Mouse (Mus musculus): ENCODE data around the gene Cep295.
"Not testable (repeated sequence)": the region's sequence is repeated elsewhere in the genome, so short reads cannot be mapped to it uniquely, and the experiment has no call there.

Gene Cep295

DNA sequence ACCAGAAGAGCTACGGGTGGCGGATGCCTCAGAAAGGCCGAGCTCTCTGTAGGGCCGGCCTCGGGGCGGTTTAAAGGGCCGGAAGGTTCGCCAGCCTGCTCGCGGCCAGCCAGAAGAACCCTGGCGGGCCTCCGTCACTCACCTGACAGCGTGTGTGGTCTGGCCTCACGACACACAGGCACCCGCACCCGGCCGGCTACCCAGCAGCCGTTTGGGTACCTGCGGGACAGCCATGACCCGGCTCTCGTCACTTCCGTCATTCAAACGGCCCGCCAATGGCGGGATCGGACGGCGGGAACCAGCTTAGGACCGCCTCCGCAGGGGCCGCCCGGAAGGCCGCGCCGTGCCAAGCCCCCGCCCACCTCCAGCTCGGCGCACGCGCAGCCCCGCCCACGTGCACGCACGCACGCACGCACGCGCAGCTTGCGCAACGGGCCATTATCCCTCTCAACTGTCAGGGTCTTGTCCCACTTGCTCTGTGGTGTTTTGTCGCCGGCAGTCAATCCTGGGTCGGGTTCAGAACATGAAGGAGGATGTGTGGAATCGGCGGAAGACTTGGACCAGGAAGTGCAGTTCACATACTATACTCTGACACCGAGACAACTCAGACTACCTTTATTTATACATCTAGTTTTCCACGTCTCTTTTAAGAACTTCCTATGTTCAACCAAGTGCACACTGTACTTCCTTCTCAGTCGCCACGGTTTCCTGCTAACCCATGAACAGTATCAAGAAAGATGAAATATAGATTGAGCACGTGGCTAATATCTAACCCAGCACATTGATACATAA, at the start of gene Cep295:
Gene Cep295, minus strand, starts transcription at position 305 of the 792 bp plus-strand sequence.
- peak; percentile 95 for DNase-seq (ENCODE audit: low read depth)

DNA sequence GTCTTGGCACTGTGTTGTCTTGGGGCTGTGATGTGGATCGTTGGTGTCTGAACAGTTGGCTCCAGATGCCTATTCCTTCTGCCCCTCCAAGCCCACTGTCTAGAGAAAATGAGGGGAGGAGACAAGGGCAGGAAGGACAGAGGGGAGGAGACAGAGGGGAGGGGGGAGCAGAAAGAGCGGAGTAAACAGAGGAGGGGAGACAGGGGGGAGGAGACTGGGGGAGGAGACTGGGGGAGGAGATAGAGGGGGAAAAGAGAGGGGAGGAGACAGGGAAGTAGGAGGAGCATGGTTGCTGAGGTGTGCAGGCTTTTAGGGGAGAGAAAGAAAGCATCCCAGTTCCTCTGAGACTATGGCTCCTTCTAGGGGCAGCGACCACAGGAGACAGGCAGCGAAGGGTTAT, 40.0 kb upstream of the Cep295 start:
- no peak for DNase-seq (ENCODE audit: low read depth)

DNA sequence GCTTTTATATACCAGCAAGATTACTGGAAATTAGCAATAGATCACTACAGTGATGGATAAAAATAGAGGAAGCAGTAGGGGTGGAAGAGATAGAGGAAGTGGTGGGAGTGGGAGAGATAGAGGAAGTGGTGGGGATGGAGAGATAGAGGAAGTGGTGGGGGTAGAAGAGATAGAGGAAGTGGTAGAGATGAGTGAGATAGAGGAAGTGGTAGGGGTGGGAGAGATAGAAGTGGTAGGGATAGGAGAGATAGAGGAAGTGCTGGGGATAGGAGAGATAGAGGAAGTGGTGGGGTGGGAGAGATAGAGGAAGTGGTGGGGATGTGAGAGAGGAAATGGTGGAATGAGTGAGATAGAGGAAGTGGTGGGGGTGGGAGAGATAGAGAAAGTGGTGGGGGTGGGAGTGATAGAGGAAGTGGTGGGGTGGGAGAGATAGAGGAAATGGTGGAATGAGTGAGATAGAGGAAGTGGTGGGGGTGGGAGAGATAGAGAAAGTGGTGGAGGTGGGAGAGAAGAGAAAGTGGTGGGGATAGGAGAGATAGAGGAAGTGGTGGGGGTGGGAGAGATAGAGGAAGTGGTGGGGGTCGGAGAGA, 37.9 kb upstream of the Cep295 start:
- DNase-seq (ENCODE audit: low read depth) = no peak

DNA sequence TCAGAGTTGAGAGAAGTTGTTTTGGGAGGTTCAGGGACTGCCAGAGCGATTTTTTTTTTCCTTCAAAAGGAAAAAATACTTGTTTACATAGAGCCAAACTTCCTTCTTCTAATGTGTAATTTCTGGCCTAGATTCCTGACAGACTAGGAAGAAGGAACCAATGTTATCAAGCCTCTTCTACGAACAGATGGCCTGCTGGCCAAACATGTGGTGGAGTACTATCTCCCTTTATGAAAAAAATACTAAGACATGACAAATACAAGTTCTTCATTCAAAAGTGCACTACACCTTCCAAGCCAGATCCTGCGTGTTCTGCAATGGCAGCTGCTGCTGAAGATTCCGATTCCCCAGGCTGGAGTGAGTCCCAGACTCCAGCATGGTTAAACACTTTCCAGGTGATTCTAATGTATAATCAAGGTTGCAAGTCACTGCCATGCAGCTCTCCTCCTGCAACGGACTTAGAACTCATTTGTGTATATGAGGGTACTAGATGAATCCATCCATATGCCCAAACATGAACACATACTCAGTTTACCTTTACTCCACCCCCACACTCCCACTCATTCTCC, 29.6 kb upstream of the Cep295 start:
- no peak for DNase-seq (ENCODE audit: low read depth)

DNA sequence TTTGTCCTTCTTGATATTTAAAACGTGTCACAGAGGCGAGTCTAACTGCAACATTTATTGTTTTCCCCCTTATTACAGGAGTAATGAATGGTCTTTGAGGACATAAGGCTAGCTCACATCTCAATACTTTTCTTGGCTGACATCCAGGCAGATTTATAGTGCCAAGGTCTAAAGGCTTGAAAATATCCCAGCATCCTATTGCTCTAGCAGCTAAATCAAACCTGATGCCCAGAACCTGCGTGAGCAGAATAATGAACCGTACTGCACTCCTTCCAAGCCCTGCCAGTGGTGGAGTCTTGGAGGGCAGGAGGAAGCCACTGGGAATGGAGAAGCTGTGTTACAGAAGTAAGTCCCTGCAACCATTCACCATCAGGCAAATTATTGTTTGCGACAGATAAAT, 26.7 kb upstream of the Cep295 start:
- no peak for DNase-seq (ENCODE audit: low read depth)

DNA sequence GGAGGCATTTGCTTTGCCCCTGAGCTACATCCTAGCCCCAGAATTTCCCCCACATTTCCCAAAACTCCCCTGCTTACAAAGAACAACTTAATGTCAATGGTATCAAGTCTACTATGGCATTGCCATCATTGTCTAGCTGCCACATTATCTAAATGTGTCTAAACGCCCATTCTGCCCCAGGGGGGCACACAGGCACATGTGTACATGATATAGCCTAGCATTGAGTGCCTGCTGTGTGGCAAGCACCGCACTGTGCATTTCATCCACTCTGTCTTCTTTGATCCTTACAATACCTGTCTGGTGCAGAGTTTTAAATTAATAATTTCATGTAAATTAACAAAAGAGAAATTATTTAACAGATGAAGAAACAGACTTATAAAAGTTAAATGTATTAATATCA, 8.7 kb upstream of the Cep295 start:
- DNase-seq (ENCODE audit: low read depth) = no peak

DNA sequence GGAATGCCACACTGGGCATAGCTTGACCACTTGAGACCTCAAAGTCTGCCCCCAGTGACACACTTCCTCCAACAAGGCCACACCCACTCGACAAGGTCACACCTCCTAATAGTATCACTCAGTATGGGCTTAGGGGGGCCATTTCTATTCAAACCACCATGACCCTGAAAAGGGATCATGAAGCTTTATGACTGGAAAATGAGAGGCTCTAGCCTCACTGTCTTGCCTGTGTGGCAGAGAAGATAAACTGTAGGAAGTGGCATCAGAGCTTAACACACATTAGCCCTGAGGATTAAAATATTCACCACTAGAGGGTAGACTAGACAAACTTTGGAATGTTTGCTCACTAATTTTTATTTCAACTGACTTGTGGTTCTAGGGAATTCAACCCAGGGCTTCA, 8.3 kb upstream of the Cep295 start:
- peak; percentile 53 for DNase-seq (ENCODE audit: low read depth)

DNA sequence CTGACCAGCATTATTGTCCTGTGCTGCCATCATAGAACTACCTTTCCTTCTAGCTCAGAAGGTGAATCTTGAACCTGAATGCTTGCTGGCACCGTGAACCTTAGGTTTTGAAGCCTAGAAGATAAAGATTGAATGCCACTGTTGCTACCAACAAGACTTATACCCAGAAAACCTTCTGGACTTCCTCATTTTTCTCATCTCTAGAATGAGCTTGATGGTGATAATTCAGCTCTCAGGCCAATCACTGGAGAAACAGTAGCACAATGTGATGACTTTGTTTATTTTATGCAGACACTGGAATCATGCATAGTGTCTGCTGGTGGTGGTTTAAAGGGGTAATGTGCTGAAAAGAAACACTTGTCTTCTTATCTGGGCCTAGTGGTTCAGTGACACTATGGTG, 7.3 kb upstream of the Cep295 start:
- DNase-seq (ENCODE audit: low read depth) = no peak

DNA sequence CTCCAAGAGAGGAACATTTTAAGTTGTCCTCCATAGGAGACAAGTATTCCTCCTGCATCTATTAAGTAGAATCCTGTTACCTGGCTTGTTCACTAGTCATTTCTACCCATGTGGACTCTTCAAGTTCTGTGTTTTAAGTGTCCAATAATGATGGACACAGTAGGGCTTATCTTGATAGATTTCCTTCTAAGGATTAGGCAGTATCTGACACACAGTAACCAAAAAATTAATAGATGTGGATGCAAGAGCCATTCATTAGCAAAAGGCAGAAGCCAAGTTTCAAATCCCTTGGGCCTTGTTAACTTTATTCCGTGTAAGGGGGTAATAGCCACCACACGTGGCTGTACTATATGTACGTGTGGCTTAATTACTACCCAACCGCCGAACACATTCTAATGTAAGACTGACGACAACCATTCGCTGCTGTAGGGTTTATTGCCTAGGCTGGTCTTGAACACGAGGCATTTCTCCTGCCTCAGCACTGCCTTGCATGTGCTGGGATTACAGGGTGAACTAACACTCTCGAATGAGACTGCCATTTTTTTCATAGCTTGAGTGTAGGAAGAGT, 588 bp downstream of the Cep295 start:
- no peak for DNase-seq (ENCODE audit: low read depth)

DNA sequence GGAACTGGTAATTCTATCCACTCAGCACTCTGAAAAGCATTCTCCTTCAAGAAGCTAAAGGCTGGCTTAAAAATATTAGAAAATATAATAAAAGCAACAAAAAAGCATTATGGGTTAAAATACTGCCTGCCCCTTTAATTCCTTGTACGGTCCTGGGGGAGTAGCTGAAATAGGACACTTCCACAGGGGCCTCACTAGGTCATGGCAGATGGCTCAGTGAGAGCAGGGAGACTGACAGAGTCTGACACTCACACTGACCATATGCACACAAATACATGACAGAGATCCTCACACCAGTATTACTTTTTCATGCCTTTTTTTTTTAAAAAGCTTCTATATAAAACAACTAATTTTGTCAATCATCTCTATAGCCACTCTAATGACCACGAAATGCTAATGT, 7.7 kb downstream of the Cep295 start:
- no peak for DNase-seq (ENCODE audit: low read depth)

DNA sequence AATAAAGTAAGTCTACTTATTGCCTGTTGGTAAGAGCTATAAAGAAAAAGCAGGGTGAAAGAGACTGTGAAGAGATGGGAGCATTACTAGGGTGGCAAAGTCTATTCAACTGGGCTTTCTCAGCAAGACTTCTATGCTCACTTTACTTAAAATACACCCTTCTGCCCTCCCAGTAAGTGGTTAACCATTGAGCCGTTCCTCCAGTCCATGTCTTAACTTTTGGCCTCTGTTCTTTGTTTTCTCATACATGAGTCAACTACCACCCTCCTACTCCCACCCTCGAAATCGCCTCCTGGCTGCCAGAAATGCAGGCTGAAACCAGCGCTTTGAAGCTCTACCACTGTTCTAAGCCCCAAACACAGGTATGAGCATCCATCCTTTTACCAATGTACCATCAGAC, 19.8 kb downstream of the Cep295 start:
- DNase-seq (ENCODE audit: low read depth) = no peak

DNA sequence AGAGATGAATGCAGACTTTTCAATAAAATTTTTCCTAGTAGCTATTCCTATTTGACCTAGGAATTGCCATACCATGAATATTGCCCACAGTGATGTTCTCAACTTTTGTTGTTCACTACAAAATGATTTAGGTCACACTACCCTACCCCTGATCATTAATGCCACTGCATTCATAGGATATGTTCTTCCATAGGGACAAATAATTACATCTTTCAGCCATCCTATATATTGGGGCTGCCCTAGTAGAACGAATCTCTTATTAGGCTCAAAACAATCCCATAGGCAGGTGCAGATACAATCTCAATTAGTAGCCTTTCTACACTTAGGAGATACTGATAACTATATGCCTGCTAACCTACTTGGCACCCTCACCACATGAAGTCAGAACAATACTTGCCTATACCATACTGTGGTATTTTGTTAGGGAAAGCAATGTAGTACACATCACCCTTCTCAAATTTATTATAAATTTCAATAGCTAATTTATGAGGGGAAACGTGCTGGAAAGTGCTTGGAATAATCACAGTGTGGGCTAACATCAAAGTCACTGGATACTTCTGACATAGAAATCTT, 39.3 kb downstream of the Cep295 start:
- DNase-seq (ENCODE audit: low read depth) = no peak

DNA sequence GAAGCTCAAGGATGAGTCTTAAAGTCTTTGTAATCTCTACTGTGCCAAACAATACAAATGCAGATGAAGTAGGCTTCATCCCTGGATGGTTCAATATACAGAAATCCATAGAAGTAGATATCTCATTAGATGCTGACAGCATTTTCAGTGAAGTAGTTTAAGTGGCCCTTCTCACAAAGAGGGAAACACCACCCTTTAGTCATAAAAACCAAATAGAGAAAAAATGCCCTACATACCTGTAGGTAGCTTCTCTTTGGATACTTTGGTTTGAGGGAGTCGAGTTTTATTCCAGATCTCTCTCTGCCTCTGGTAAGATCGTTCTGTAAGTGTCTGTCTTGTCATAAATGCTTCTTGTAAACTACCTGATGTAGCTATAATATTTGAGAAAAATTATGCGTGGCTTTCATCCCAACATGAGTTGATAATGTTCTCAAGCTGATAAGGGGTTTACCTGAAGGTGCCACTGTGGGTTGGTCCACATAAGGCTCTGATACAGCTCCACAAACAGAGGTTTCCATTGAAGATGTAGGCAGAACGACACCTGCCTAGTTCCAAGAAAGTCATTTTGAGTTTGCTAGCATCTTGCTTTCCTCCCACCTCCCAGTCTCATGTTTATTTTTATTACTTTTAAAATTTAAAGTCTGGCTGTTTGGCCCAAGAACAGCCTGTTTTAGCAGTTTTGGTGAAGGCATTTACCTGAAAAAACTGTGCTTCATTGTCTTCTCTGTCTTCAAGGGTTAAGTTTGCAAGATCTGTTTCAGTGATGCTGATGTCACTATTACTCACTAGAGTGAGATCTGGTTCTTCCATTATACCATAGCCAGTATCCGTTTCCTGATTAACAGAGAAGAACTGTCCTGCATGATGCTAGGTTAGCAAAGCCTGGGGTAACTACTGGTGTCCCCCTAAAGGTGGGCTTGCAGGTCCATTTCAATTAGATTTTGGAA, 40.1 kb downstream of the Cep295 start:
- DNase-seq (ENCODE audit: low read depth) = no peak

DNA sequence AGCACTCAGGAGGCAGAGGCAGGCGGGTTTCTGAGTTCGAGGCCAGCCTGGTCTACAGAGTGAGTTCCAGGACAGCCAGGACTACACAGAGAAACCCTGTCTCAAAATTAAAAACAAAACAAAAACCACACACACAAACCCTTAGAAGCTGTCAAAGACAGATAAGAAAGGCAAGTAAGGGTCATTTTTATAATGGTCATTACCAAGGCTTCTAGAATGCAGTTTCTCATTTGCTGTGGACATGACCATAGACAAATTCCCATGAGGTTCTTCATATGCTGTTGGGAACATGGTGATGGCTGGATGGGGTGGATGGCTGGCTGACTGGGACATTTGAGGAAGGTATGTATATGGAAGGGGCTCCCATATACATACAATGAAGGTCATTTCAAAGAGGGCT, 41.3 kb downstream of the Cep295 start:
- DNase-seq (ENCODE audit: low read depth) = not testable (repeated sequence)

DNA sequence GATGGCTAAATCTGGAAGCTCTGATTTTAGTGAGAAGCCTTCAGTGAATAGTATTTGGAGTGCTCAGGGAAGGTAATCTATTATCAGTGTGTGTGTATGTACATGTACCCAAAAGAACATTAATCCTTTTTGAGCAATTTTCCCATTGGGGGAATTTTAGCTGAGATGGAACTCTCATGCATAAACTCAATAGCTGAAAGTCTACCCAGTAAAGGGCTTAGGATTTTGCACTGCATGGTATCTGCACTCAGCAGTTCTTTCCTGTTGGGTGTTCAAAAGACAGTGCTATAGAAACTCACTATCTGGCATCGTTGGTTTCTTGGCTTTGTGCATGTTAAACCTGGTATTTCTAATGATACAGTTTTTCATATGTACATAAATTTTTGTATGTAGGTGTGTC, 43.0 kb downstream of the Cep295 start:
- DNase-seq (ENCODE audit: low read depth) = no peak

DNA sequence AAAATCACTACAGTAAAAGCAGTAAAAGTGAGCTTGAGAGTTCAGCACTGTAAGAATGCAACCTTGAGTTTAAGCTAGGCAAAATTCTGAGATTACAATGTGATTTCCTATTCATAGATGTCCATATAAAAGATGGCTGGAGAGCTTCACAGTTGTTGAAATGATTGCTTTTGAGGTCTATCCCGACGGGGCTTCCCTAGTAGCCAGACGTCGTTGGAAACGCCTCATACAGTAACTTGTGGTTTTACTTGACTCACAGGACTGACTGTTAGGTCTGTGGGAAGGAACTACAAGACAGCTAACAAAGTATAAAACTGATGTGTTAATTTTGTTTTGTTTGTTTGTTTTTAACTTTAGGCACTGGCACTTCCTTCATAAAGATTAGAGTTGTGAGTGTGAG, 44.0 kb downstream of the Cep295 start:
- no peak for DNase-seq (ENCODE audit: low read depth)

DNA sequence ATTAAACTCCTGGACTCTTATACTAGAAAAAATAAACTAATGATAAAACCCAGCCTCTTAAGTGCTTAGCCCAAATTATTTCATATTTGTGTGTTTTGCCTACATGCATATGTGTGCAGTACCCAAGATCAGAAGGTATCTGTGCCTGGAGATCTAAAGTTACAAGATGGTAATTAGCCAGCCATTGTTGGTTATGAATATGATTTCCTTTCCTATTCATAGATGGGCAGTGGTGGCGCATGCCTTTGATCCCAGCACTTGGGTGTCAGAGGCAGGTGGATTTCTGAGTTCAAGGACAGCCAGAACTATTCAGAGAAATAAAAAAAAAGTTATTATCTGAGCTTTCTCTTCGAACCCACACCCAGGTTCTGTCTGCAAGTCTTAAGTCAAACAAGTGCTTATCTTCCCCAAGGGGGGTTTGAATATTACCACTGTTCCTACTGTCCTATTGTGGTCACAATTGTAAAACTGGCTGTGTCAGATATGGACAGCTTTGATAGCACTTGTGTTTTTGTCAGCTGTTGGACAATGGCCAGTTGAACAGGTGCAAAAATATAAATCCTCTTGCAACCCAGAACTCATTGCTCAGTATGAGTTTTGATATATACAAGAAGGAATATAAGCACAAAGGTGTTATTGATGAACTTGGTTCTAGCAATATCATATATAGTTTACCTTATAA, 45.4 kb downstream of the Cep295 start:
- DNase-seq (ENCODE audit: low read depth) = no peak

DNA sequence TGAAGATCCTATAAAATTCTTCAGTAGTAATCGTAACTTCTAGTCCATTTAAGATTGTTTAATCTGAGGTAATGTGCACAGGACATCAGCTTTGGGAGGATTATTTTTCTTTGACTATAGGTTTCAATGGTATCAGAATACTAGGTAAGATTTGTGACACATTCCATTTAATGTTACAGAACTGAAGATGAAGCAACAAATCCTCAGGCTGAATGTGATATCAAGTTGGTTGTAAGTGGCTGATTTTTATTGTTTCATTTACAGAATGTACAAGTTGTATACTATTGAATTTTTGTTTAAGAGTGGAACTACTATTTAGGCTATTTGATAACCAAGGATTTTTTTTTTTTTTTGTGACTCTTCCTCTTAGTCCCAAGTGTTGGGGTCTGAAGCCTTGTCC, 47.4 kb downstream of the Cep295 start:
- DNase-seq (ENCODE audit: low read depth) = no peak

DNA sequence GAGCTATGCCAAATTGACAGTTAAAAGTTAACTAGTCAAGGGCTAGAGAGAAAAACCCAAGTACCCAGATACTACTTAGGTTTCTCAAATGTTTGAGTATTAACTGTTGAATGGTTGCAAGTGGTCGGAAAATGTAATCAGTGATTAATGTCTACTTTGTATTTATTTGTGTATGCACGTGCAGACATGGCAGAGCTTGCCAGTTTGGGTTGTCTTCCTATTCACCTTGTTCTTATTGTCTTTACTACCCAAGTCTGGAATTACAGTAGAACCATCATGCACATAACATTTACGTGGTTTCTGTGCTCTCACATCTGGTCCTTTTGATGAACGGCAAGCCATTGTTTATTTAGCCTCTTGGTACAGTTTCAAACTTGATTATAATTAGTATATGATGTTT, 48.2 kb downstream of the Cep295 start:
- no peak for DNase-seq (ENCODE audit: low read depth)

DNA sequence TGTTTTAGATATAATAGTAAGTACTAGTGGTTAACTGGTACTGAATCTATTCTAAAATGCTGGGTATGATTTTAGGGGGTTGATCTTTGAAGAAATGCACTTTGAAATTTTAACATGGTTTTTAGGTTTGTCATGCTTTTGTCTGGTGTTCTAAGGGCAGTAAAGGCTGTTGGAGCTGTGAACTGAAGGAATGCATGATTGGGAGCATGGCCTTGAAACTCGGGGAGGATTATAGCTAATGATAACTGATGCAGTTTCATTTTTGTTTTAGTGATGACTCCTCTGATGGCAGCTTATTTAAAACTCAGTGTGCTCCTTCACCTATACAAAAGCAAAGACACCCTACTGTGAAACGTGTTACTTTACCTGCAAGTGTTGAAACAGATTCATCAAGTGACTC, 49.3 kb downstream of the Cep295 start:
- DNase-seq (ENCODE audit: low read depth) = no peak

DNA sequence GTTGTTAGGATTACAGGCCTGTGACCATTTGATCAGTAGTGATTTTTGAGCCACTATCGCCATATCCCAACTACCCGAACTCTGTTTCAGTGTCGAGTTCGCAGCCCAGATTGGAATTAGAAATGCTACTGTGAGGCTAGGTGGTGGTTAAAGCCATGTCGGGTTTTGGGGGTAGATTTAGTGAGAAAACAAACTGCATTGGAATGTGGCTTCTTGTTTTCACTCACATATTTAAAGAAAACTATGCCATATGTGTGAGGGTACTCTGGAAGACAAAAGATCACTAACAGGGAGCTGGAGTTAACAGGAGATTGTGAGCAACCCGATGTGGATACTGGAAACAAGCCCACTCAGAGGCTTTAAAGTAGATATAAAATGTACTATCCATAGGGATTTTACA, 50.3 kb downstream of the Cep295 start:
- DNase-seq (ENCODE audit: low read depth) = peak; percentile 12
